Mouse (Mus musculus) ES-Bruce4 (cell line): ENCODE data around the gene Dqx1. TPM values are rescaled to one million over a fixed set of nuclear protein-coding genes. Genes with fewer than 3 reads are reported as not detected.
A peak's percentile ranks its signal among the peaks of the same experiment; 100 is the strongest.

Experiments
- H3K27ac ChIP-seq: 2 replicates; pipeline ENCODE4 v1.5.1; 2012; ENCODE audit warnings: low read length, inconsistent platforms; ENCODE audit not compliant: insufficient read depth
- H3K27me3 ChIP-seq: 2 replicates; pipeline ENCODE4 v1.6.1; 2012; ENCODE audit warnings: mild to moderate bottlenecking, low read length, inconsistent platforms; ENCODE audit not compliant: control insufficient read depth, poor library complexity, insufficient read depth, severe bottlenecking
- H3K36me3 ChIP-seq: 2 replicates; pipeline ENCODE4 v1.6.1; 2012; ENCODE audit warnings: inconsistent platforms, mild to moderate bottlenecking, low read length, moderate library complexity; ENCODE audit not compliant: control insufficient read depth, poor library complexity, insufficient read depth, severe bottlenecking
- H3K4me1 ChIP-seq: one replicate; pipeline ENCODE4 v1.8.1; 2011; ENCODE audit warnings: low read length; ENCODE audit not compliant: control insufficient read depth, insufficient read depth
- H3K4me3 ChIP-seq: 2 replicates; pipeline ENCODE4 v1.5.1; 2011; ENCODE audit warnings: low read depth, mild to moderate bottlenecking, low read length
- H3K9ac ChIP-seq: 2 replicates; pipeline ENCODE4 v1.6.1; 2012; ENCODE audit warnings: low read depth, mild to moderate bottlenecking, inconsistent platforms; ENCODE audit not compliant: poor library complexity, severe bottlenecking
- H3K9me3 ChIP-seq: replicated peaks from 2 replicates; pipeline ENCODE4 v1.6.1; 2012; ENCODE audit warnings: mild to moderate bottlenecking, low read length, inconsistent platforms; ENCODE audit not compliant: control insufficient read depth, poor library complexity, insufficient read depth, severe bottlenecking
- CTCF ChIP-seq: IDR thresholded peaks from one replicate; pipeline ENCODE4 v1.8.1; 2011; ENCODE audit warnings: low read depth, low read length
- EP300 ChIP-seq: IDR thresholded peaks from 2 replicates; pipeline ENCODE4 v1.6.1; 2011; ENCODE audit warnings: low read depth, low read length; ENCODE audit not compliant: insufficient read depth
- POLR2A ChIP-seq: IDR thresholded peaks from one replicate; pipeline ENCODE4 v1.8.1; 2011; ENCODE audit warnings: low read length; ENCODE audit not compliant: insufficient read depth
- polyA plus RNA-seq: library from polyadenylated mRNA; stranded (reverse); fragments of >200 nt; gene quantifications from 2 replicates; pipeline ENCODE4 v1.2.4, GENCODE M21; 2011; ENCODE audit warnings: low read depth; ENCODE audit not compliant: missing spikeins, insufficient read depth, insufficient read length

Dqx1 gene
- polyA plus RNA-seq, 1 experiment = 3.7 TPM

- Histone ChIP-seq H3K9ac (peak overlapping the region; percentile 42), H3K27me3 (no peaks in the 10 kb centered on the region), H3K36me3 (no peaks in the 10 kb centered on the region), H3K4me1 (no peaks in the 10 kb centered on the region), H3K9me3 (no peaks in the 10 kb centered on the region), H3K27ac (no peak overlapping the region), H3K4me3 (peak overlapping the region; percentile 87)
- no peak for TF ChIP-seq POLR2A
- TF ChIP-seq CTCF = peak; percentile 9
Observed at GRCm38 (mm10) chr6:83101688-83102556, 44.3 kb downstream of the Dqx1 start.

GRCm38 (mm10) chr6:83103130-83103650, 45.5 kb downstream of the Dqx1 start:
- Histone ChIP-seq H3K27me3 (no peaks in the 10 kb centered on the region), H3K4me3 (no peak overlapping the region), H3K27ac (no peak overlapping the region), H3K9ac (no peak overlapping the region), H3K4me1 (no peaks in the 10 kb centered on the region), H3K36me3 (no peaks in the 10 kb centered on the region), H3K9me3 (no peaks in the 10 kb centered on the region)
- TF ChIP-seq CTCF = no peak
- TF ChIP-seq EP300 = no peak
- TF ChIP-seq POLR2A = no peak

DNA sequence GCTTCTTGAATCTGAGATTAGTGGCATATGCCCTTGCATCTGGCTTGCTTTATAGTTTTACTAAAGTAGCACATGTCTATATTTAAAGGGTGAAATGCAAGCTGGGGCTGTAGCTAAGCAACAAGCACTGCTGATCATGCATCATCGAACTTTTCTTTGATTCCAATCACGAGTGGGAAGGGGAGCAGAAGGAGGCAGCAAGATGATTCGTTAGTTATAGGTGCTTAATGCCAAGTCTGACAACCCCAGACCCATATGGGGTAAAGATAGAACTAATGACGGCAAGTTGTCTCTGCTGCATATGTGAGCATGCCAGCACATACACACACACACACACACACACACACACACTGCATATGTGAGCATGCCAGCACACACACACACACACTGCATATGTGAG, 46.5 kb downstream of the Dqx1 start:
- no peaks in the 10 kb centered on the region for H3K4me1 ChIP-seq
- H3K4me3 ChIP-seq = no peak overlapping the region
- H3K9ac ChIP-seq = no peak overlapping the region
- no peak overlapping the region for H3K27ac ChIP-seq
- no peak for TF ChIP-seq POLR2A
- no peak for TF ChIP-seq CTCF
- no peak for TF ChIP-seq EP300
- H3K36me3 ChIP-seq = no peaks in the 10 kb centered on the region
- H3K9me3 ChIP-seq = no peaks in the 10 kb centered on the region
- H3K27me3 ChIP-seq = no peaks in the 10 kb centered on the region

DNA sequence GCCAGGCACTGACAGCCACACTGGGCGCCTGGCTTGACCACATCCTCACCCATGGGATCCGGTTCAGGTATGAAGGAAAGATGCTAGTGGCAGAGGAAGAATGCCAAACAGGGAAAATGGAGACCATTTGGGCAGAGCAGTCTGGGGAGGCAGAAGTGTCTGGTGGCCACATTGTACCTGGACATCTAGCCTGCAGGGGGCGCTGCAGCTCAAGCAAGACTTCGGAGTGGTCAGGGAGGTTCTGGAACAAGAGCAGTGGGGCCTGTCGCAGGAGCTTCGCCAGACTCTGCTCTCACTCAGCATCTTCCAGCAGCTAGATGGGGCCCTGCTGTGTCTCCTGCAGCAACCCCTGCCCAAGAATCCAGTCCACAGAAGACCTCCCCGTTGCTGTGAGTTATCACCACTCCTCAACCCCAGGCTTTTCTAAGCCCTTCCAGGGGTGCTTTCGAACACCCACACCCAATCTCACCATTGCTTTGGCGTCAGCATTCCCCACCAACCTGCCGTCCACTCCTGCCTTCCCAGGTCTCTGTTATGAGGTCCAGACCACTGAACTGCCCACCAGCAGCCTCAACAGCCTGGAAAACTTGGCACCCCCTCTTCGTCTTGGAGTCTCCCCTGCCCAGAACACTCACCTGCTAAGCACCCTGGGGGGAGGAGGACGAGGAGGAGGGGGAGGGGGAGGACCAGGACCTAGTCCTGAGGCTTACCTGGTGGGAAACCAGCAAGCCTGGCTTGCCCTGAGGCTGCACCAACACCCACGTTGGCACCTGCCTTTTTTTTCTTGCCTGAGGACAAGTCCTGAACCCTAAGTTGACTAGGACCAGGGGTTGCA, 50.1 kb downstream of the Dqx1 start:
- H3K4me1 ChIP-seq = no peaks in the 10 kb centered on the region
- H3K9ac ChIP-seq = peak overlapping the region; percentile 68
- no peaks in the 10 kb centered on the region for H3K9me3 ChIP-seq
- H3K27ac ChIP-seq = no peak overlapping the region
- 0 out of 2 replicates have a peak overlapping the region, but pooled peaks have one; percentile 11 for H3K4me3 ChIP-seq
- H3K36me3 ChIP-seq = no peaks in the 10 kb centered on the region
- TF ChIP-seq CTCF (peak; percentile 95), POLR2A (no peak)
- no peaks in the 10 kb centered on the region for H3K27me3 ChIP-seq

- Histone ChIP-seq H3K27ac (no peak within 1 kb of the TSS), H3K9ac (peak within 1 kb of the TSS; percentile 68), H3K36me3 (no peaks in the 10 kb centered on the region), H3K4me3 (peak within 1 kb of the TSS; percentile 81), H3K4me1 (no peaks in the 10 kb centered on the region), H3K27me3 (no peaks in the 10 kb centered on the region), H3K9me3 (no peaks in the 10 kb centered on the region)
- TF ChIP-seq EP300 (no peak), CTCF (no peak), POLR2A (peak; percentile 47)
Observed at GRCm38 (mm10) chr6:83108762-83109668, 51.4 kb downstream of the Dqx1 start, which contains the start of gene Mrpl53. Mrpl53 (plus strand) TSS chr6:83109040.
